Mouse (Mus musculus) midbrain, embryonic 14.5 days (tissue): ENCODE measurements around the gene Cdc42ep1. TPM values are rescaled to one million over a fixed set of nuclear protein-coding genes. Genes with fewer than 3 reads are reported as not detected.
A peak's percentile ranks its signal among the peaks of the same experiment; 100 is the strongest.

Source experiments
- ATAC-seq: fragments of 200-750 bp; cut with Nextera tagmentation; 2 replicates; pipeline ENCODE4 v1.8.0; 2017; ENCODE audit warnings: moderate number of reproducible peaks, moderate library complexity; ENCODE audit not compliant: low FRiP score, low TSS enrichment
- DNase-seq: peaks from one replicate; pipeline ENCODE4 v3.0.0-alpha.2; 2015
- H3K27ac ChIP-seq: fragments of 300-500 bp; sonication (generic); replicated peaks from 2 replicates; pipeline ENCODE4 v1.5.1; 2014; ENCODE audit warnings: mild to moderate bottlenecking, low read depth, low read length, moderate library complexity
- H3K27me3 ChIP-seq: fragments of 300-500 bp; sonication (generic); 2 replicates; pipeline ENCODE4 v1.6.1; 2014; ENCODE audit warnings: low read length, control low read depth, mixed read lengths; ENCODE audit not compliant: control insufficient read depth, insufficient read depth
- H3K36me3 ChIP-seq: fragments of 300-500 bp; sonication (generic); 2 replicates; pipeline ENCODE4 v1.6.1; 2014; ENCODE audit warnings: low read length, control low read depth; ENCODE audit not compliant: control insufficient read depth, insufficient read depth
- H3K4me1 ChIP-seq: fragments of 300-500 bp; sonication (generic); 2 replicates; pipeline ENCODE4 v1.6.1; 2014; ENCODE audit warnings: mild to moderate bottlenecking, antibody characterized with exemption, low read length, control low read depth; ENCODE audit not compliant: control insufficient read depth, insufficient read depth
- H3K4me2 ChIP-seq: fragments of 300-500 bp; sonication (generic); 2 replicates; pipeline ENCODE4 v1.6.1; 2014; ENCODE audit warnings: mild to moderate bottlenecking, low read length, moderate library complexity
- H3K4me3 ChIP-seq: fragments of 300-500 bp; sonication (generic); replicated peaks from 2 replicates; pipeline ENCODE4 v1.5.1; 2014; ENCODE audit warnings: low read depth, low read length
- H3K9ac ChIP-seq: fragments of 300-500 bp; sonication (generic); replicated peaks from 2 replicates; pipeline ENCODE4 v1.6.1; 2014; ENCODE audit warnings: mild to moderate bottlenecking, low read length, moderate library complexity
- H3K9me3 ChIP-seq: fragments of 300-500 bp; sonication (generic); 2 replicates; pipeline ENCODE4 v1.6.1; 2016; ENCODE audit warnings: low read length, control low read depth, mixed read lengths; ENCODE audit not compliant: control insufficient read depth
- whole genome bisulfite sequencing: fragments of 180-500 bp; shearing (Covaris S2); extraction: QIAGEN DNeasy Blood & Tissue Kit; methylation state at CpG from one replicate; pipeline ENCODE4 v1.1.7; 2014; 5-methylcytosine and 5-hydroxymethylcytosine counted together
- polyA plus RNA-seq: library from polyadenylated mRNA; unstranded; fragments of >200 nt; fragmentation: Nextera tagmentation; extraction: Ambion mirVana; gene quantifications from 2 replicates; pipeline ENCODE4 v1.2.1, GENCODE M21; 2014

Cdc42ep1 gene
- polyA plus RNA-seq, 1 experiment from 2014 or later, result 8.8 TPM

DNA sequence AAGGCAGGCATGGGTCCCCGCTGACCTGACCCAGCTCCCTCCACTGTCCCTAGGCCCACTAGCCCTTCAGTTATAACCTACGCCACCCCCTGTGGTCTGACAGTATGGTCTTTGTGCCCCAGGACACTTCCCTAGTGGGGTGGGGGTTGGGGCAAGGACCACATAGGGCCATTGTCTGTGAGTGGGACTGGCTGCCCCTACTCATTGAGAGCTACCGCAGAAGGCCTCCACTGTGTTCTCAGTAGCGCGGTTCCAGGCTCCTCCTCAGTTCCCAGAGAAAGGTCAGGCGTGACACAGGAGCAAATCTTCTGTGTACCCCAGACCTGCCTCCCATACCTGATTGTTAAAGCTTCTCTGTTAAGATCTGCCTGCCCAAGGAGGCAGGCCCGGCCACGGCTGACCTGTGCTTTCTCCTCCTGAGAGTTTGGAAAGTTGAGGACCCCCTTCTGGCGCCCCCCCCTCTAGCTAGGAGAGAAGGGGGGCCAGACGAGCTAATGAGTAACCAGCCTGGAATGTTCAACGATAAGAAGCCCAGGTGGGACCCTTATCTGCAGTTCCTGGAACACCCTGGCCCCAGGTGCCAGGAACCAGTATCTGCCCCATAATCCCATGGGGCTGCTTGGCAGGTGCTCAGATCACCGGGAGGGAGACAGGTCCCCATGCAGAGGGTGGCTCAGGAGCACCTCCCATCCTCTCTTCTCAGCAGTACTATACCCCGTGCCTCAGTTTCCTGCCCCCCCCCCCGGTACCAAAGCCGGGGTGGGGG, 7.8 kb downstream of the Cdc42ep1 start:
- Histone ChIP-seq H3K27ac (no peak overlapping the region), H3K9me3 (no peaks in the 10 kb centered on the region), H3K36me3 (no peaks in the 10 kb centered on the region), H3K4me1 (peaks cover 7% of the 10 kb centered on the region; the same call in 1 of the 2 replicates), H3K4me3 (no peak overlapping the region), H3K9ac (no peak overlapping the region), H3K4me2 (no peak overlapping the region), H3K27me3 (no peaks in the 10 kb centered on the region)
- DNase-seq (no peak), ATAC-seq (no peak)
- WGBS, result 72% methylated on average over 15 of the region's 15 CpGs

DNA sequence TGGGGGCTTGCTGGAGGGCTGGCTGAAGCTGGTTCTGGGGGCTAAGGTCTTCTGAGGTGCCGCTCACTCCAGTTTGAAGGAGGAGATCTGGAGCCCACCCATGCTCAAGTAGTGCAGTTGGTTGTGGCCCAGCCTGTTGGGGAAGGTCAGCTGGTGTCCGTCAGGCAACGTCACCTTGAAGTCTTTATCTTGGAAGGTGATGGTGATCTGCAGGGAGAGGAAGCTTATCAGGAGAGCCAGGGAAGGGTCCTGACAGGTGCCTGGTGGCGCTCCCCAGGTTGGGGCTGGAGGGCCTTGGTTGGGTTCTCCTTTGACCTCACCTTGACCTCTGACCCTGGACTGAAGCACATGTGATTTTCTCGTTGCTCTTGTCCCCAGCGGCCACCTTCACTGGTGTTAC, 8.5 kb downstream of the Cdc42ep1 start:
- Histone ChIP-seq H3K4me2 (no peak overlapping the region), H3K9me3 (no peaks in the 10 kb centered on the region), H3K27me3 (no peaks in the 10 kb centered on the region), H3K4me1 (0 out of 2 replicates have a peak, but pooled peaks cover 4% of the 10 kb centered on the region), H3K36me3 (no peaks in the 10 kb centered on the region), H3K27ac (no peak overlapping the region), H3K4me3 (no peak overlapping the region), H3K9ac (no peak overlapping the region)
- WGBS, result 77% methylated on average over 6 of the region's 6 CpGs
- ATAC-seq (no peak), DNase-seq (no peak)

DNA sequence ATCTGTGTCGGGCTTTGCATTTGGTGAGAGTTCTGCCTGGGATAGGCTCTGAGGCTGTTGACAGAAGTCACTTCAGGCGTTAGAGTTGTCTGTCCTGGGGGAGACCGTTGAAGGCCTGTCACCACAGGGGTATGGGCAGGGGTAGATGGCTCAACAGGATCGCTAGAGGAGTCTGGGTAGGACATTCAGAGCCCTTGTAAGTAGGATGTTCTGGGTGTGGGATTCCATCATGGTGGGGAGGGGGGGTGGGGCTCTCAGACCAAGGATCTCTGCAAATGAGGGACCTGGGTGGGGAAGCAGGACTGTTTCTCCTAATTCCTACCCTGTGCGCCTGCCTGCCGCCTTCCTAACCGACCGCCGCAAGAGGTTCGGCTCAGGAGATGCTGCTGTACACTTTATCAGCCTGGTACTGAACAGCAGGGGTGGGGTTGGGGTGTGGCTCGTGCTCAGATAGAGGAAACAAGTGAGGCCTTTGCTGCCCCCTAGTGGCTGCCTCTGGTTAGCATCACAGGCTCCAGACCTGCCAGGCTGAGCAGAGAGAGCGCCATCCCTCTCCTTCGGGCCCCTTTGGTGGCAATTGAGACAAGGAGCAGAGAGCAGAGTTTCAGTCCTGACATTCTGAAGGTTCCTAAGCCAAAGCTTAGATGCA, 9.2 kb downstream of the Cdc42ep1 start:
- Histone ChIP-seq H3K4me3 (no peak overlapping the region), H3K27me3 (no peaks in the 10 kb centered on the region), H3K9me3 (no peaks in the 10 kb centered on the region), H3K9ac (no peak overlapping the region), H3K36me3 (no peaks in the 10 kb centered on the region), H3K27ac (no peak overlapping the region), H3K4me1 (0 out of 2 replicates have a peak, but pooled peaks cover 4% of the 10 kb centered on the region), H3K4me2 (0 out of 2 replicates have a peak overlapping the region, but pooled peaks have one; percentile 22)
- 13% methylated on average over 13 of the region's 13 CpGs for WGBS
- DNase-seq, result peak; percentile 93
- peak; percentile 77 for ATAC-seq

DNA sequence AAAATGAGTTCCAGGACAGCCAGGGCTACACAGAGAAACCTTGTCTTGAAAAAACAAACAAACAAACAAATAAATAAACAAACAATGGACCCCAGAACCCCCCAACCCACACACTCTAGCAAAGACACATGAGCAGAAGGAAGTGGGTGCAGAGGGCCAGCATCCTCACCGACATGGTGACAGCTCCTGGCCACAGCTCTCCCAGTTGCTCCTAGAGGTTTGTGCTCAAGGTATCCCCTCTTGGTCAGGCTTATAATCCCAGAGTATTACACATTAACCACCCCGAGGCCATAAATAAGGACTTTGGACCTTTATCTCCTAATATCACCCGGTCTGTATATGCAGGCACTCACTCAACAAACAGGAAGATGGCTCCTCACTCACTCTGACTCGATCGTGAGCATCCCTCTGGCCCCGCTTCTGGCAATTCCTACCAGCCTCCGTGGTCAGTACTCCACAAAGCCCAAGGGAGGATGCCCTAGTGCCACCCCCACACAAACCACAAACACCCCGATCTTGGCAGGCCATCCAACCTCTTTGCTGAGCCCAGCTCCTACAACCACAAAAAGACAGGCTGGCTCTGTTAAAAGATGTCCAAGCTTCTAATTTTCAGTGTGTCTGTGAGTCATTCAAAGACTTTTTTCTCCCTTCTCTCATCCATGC, 13.0 kb downstream of the Cdc42ep1 start, which contains the start of gene Lgals2:
Gene Lgals2 (minus strand): TSS at position 227 of the 663 bp plus-strand sequence.
- no peaks in the 10 kb centered on the region for H3K9me3 ChIP-seq
- DNase-seq (no peak), ATAC-seq (no peak)
- no peak within 1 kb of the TSS for H3K27ac ChIP-seq
- 78% methylated on average over 8 of the region's 8 CpGs for WGBS
- no peaks in the 10 kb centered on the region for H3K36me3 ChIP-seq
- no peak within 1 kb of the TSS for H3K4me2 ChIP-seq
- H3K4me1 ChIP-seq, result 0 out of 2 replicates have a peak, but pooled peaks cover 4% of the 10 kb centered on the region
- H3K4me3 ChIP-seq, result no peak within 1 kb of the TSS
- H3K9ac ChIP-seq, result no peak within 1 kb of the TSS
- no peaks in the 10 kb centered on the region for H3K27me3 ChIP-seq

DNA sequence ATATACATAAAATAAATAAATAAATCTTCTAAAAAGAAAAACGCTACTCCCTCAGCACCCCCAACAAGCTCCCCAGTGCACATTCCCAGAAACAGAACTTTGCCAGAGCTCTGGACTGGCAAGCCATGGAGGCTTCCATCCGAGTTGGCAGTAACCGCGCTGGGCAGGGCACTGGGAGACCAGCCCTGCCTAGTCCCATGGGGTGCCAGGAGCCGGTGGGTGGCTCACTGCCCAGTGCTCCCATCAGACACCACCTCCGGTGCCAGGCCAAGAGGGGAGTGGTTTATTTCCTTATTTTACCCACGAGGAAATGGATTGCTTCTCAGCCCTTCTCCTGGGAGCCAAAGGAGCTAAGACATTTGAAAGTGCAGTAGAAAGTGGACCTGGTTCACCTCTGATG, 14.6 kb downstream of the Cdc42ep1 start:
- 87% methylated on average over 7 of the region's 7 CpGs for WGBS
- Histone ChIP-seq H3K4me3 (no peak overlapping the region), H3K4me2 (no peak overlapping the region), H3K27ac (no peak overlapping the region), H3K9ac (no peak overlapping the region), H3K4me1 (no peaks in the 10 kb centered on the region), H3K9me3 (no peaks in the 10 kb centered on the region), H3K27me3 (no peaks in the 10 kb centered on the region), H3K36me3 (no peaks in the 10 kb centered on the region)
- no peak for DNase-seq
- ATAC-seq, result no peak

DNA sequence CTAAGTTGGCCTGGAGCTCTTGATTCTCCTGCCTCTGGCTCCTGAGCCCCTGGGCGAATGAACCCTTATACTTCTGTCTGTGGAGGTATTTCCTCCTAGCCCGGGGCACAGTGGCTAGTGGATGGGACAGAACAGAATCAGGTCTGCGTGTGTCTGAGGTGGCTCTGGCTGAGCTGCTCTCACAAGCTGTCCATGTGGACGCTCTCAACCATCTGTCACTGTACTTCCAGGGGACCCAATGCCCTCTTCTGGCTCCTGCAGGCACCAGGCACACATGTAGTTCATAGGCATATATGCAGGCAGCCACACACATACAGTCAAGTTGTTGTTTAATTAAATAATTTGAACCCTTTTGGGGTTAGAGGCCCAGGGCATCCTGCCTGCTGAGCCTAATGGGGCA, 16.9 kb downstream of the Cdc42ep1 start:
- no peak overlapping the region for H3K9ac ChIP-seq
- H3K4me3 ChIP-seq, result no peak overlapping the region
- no peaks in the 10 kb centered on the region for H3K27me3 ChIP-seq
- 84% methylated on average over 4 of the region's 4 CpGs for WGBS
- no peaks in the 10 kb centered on the region for H3K4me1 ChIP-seq
- ATAC-seq, result no peak
- DNase-seq, result no peak
- no peaks in the 10 kb centered on the region for H3K9me3 ChIP-seq
- H3K36me3 ChIP-seq, result no peaks in the 10 kb centered on the region
- H3K4me2 ChIP-seq, result no peak overlapping the region
- no peak overlapping the region for H3K27ac ChIP-seq

DNA sequence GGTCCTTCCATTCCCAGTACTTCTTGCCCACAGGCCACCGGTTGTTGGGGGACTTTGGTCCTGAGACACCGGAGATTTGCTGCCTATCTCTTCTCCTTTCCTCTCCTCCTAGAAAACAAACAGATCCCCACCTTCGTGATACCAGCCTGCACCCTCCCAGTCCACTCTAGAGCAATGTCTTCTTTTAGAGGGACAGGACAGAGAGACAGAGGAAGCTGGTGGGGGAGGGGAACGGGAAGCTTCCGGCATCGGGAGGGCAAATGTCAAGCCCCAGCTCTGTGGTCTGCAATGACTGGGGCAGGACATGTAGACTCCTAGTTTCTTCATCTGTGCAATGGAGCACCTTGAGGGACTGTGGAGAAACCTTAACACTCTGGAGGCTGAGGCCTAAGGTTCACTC, 17.3 kb downstream of the Cdc42ep1 start:
- no peak overlapping the region for H3K4me3 ChIP-seq
- H3K27ac ChIP-seq, result no peak overlapping the region
- H3K27me3 ChIP-seq, result no peaks in the 10 kb centered on the region
- H3K9ac ChIP-seq, result no peak overlapping the region
- H3K4me1 ChIP-seq, result no peaks in the 10 kb centered on the region
- DNase-seq (no peak), ATAC-seq (no peak)
- 88% methylated on average over 6 of the region's 6 CpGs for WGBS
- no peaks in the 10 kb centered on the region for H3K9me3 ChIP-seq
- H3K4me2 ChIP-seq, result no peak overlapping the region
- H3K36me3 ChIP-seq, result no peaks in the 10 kb centered on the region

DNA sequence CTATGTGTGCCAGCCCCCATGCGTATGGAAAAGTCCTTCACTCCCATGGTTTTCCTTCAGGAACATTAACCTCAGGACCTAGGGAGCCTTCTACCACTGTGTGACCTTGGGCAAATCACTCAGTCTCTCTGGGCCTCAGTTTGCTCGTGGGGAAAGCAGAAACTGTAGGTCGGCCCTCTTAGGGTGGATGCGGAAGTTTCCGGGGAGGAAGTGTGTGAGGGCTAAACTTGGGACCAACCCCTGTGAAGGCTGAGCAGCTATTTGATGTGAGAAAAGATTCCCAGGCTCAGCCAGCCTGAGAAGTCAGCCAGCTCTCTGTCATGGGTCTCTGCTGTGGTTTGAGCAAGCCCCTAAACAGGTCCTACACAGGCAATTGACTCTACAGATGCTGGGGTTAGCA, 19.9 kb downstream of the Cdc42ep1 start:
- 85% methylated on average over 5 of the region's 5 CpGs for WGBS
- Histone ChIP-seq H3K4me2 (no peak overlapping the region), H3K4me3 (no peak overlapping the region), H3K27ac (no peak overlapping the region), H3K9ac (no peak overlapping the region), H3K9me3 (no peaks in the 10 kb centered on the region), H3K27me3 (no peaks in the 10 kb centered on the region), H3K36me3 (no peaks in the 10 kb centered on the region), H3K4me1 (no peaks in the 10 kb centered on the region)
- ATAC-seq (no peak), DNase-seq (no peak)
